Mouse (Mus musculus) midbrain, embryonic 11.5 days (tissue): ENCODE results near the gene Hcrtr1. TPM values are rescaled to one million over a fixed set of nuclear protein-coding genes. Genes with fewer than 3 reads are reported as not detected.
A peak's percentile ranks its signal among the peaks of the same experiment; 100 is the strongest.

Source experiments
- ATAC-seq: fragments of 200-750 bp; cut with Nextera tagmentation; 2 replicates; pipeline ENCODE4 v1.8.0; 2017; ENCODE audit warnings: moderate TSS enrichment, moderate library complexity; ENCODE audit not compliant: low FRiP score
- DNase-seq: peaks from one replicate; pipeline ENCODE4 v3.0.0; 2015; ENCODE audit warnings: low spot score; ENCODE audit errors: missing footprints
- H3K27ac ChIP-seq: fragments of 300-500 bp; sonication (generic); 2 replicates; pipeline ENCODE4 v1.5.1; 2014; ENCODE audit warnings: low read depth, low read length
- H3K27me3 ChIP-seq: fragments of 300-500 bp; sonication (generic); 2 replicates; pipeline ENCODE4 v1.6.1; 2014; ENCODE audit warnings: mild to moderate bottlenecking, low read length, moderate library complexity, mixed read lengths; ENCODE audit not compliant: control insufficient read depth, insufficient read depth
- H3K36me3 ChIP-seq: fragments of 300-500 bp; sonication (generic); 2 replicates; pipeline ENCODE4 v1.6.1; 2014; ENCODE audit warnings: mild to moderate bottlenecking, low read length, moderate library complexity, mixed read lengths; ENCODE audit not compliant: control insufficient read depth, insufficient read depth
- H3K4me1 ChIP-seq: fragments of 300-500 bp; sonication (generic); 2 replicates; pipeline ENCODE4 v1.6.1; 2014; ENCODE audit warnings: low read length; ENCODE audit not compliant: control insufficient read depth, insufficient read depth
- H3K4me2 ChIP-seq: fragments of 300-500 bp; sonication (generic); 2 replicates; pipeline ENCODE4 v1.6.1; 2014; ENCODE audit warnings: mild to moderate bottlenecking, moderate library complexity
- H3K4me3 ChIP-seq: fragments of 300-500 bp; sonication (generic); 2 replicates; pipeline ENCODE4 v1.5.1; 2014; ENCODE audit warnings: low read depth, low read length
- H3K9ac ChIP-seq: fragments of 300-500 bp; sonication (generic); 2 replicates; pipeline ENCODE4 v1.6.1; 2014; ENCODE audit warnings: low read length
- H3K9me3 ChIP-seq: fragments of 300-500 bp; sonication (generic); 2 replicates; pipeline ENCODE4 v1.6.1; 2016; ENCODE audit warnings: low read length; ENCODE audit not compliant: control insufficient read depth
- WGBS: fragments of 180-500 bp; shearing (Covaris S2); extraction: QIAGEN DNeasy Blood & Tissue Kit; methylation state at CpG from one replicate; pipeline ENCODE4 v1.1.7; 2014; 5-methylcytosine and 5-hydroxymethylcytosine counted together
- polyA plus RNA-seq: library from polyadenylated mRNA; unstranded; fragments of >200 nt; fragmentation: Nextera tagmentation; extraction: Ambion mirVana; gene quantifications from 2 replicates; pipeline ENCODE4 v1.2.1, GENCODE M21; 2014

Gene Hcrtr1
- polyA plus RNA-seq, 1 experiment from 2014 or later, result 0.18 TPM

- 9% methylated on average over 6 of the region's 6 CpGs for WGBS
- Histone ChIP-seq H3K9ac (no peak within 1 kb of the TSS), H3K4me3 (no peak within 1 kb of the TSS), H3K9me3 (no peaks in the 10 kb centered on the region), H3K4me1 (no peaks in the 10 kb centered on the region), H3K4me2 (no peak within 1 kb of the TSS), H3K36me3 (no peaks in the 10 kb centered on the region), H3K27ac (no peak within 1 kb of the TSS), H3K27me3 (no peaks in the 10 kb centered on the region; the same call in 1 of the 2 replicates)
- no peak for ATAC-seq
- no peak for DNase-seq
These were observed 37.0 kb downstream of the Hcrtr1 start, which contains the start of gene Pef1 for GRCm38 (mm10) chr4:130102111-130102651. Pef1 (plus strand) TSS chr4:130102558.

- no peak overlapping the region for H3K4me3 ChIP-seq
- no peaks in the 10 kb centered on the region for H3K36me3 ChIP-seq
- DNase-seq (no peak), ATAC-seq (no peak)
- no peak overlapping the region for H3K27ac ChIP-seq
- H3K9ac ChIP-seq, result no peak overlapping the region
- H3K27me3 ChIP-seq, result no peaks in the 10 kb centered on the region; the same call in 1 of the 2 replicates
- 31% methylated on average over 8 of the region's 8 CpGs for WGBS
- no peak overlapping the region for H3K4me2 ChIP-seq
- H3K9me3 ChIP-seq, result no peaks in the 10 kb centered on the region
- peaks cover 2% of the 10 kb centered on the region; the same call in 1 of the 2 replicates for H3K4me1 ChIP-seq
These were observed 38.0 kb downstream of the Hcrtr1 start for GRCm38 (mm10) chr4:130101183-130101582.

- DNase-seq (no peak), ATAC-seq (no peak)
- Histone ChIP-seq H3K4me2 (no peak overlapping the region), H3K36me3 (no peaks in the 10 kb centered on the region), H3K27me3 (no peaks in the 10 kb centered on the region; the same call in 1 of the 2 replicates), H3K27ac (no peak overlapping the region), H3K9ac (no peak overlapping the region), H3K4me3 (no peak overlapping the region), H3K9me3 (no peaks in the 10 kb centered on the region), H3K4me1 (peaks cover 9% of the 10 kb centered on the region)
- 34% methylated on average over 3 of the region's 3 CpGs for WGBS
These were observed 44.0 kb downstream of the Hcrtr1 start for GRCm38 (mm10) chr4:130095137-130095536.

GRCm38 (mm10) chr4:130087293-130087692, 51.9 kb downstream of the Hcrtr1 start:
- H3K36me3 ChIP-seq, result no peaks in the 10 kb centered on the region
- H3K27ac ChIP-seq, result no peak overlapping the region
- DNase-seq (peak; percentile 100), ATAC-seq (peak; percentile 67; the same call in 1 of the 2 replicates)
- H3K4me2 ChIP-seq, result no peak overlapping the region
- H3K4me3 ChIP-seq, result no peak overlapping the region
- H3K27me3 ChIP-seq, result peaks cover 3% of the 10 kb centered on the region
- no peaks in the 10 kb centered on the region for H3K4me1 ChIP-seq
- 9% methylated on average over 7 of the region's 7 CpGs for WGBS
- no peak overlapping the region for H3K9ac ChIP-seq
- no peaks in the 10 kb centered on the region for H3K9me3 ChIP-seq

- H3K4me2 ChIP-seq, result no peak overlapping the region
- H3K4me1 ChIP-seq, result no peaks in the 10 kb centered on the region
- H3K36me3 ChIP-seq, result no peaks in the 10 kb centered on the region
- no peak overlapping the region for H3K27ac ChIP-seq
- no peaks in the 10 kb centered on the region for H3K9me3 ChIP-seq
- no peak for DNase-seq
- H3K4me3 ChIP-seq, result no peak overlapping the region
- peaks cover 3% of the 10 kb centered on the region for H3K27me3 ChIP-seq
- no peak for ATAC-seq
- H3K9ac ChIP-seq, result no peak overlapping the region
- 71% methylated on average over 12 of the region's 12 CpGs for WGBS
These were observed 53.8 kb downstream of the Hcrtr1 start for GRCm38 (mm10) chr4:130085246-130085820.

GRCm38 (mm10) chr4:130084331-130084945, 54.7 kb downstream of the Hcrtr1 start:
- peaks cover 3% of the 10 kb centered on the region for H3K27me3 ChIP-seq
- WGBS, result 47% methylated on average over 7 of the region's 7 CpGs
- H3K36me3 ChIP-seq, result no peaks in the 10 kb centered on the region
- no peak overlapping the region for H3K4me3 ChIP-seq
- H3K27ac ChIP-seq, result no peak overlapping the region
- DNase-seq (no peak), ATAC-seq (no peak)
- H3K4me1 ChIP-seq, result no peaks in the 10 kb centered on the region
- H3K9me3 ChIP-seq, result no peaks in the 10 kb centered on the region
- H3K4me2 ChIP-seq, result no peak overlapping the region
- H3K9ac ChIP-seq, result no peak overlapping the region

- no peaks in the 10 kb centered on the region for H3K4me1 ChIP-seq
- WGBS, result 66% methylated on average over 9 of the region's 9 CpGs
- no peaks in the 10 kb centered on the region for H3K27me3 ChIP-seq
These were observed 56.9 kb downstream of the Hcrtr1 start for GRCm38 (mm10) chr4:130082211-130082610.

GRCm38 (mm10) chr4:130081345-130082190, 57.6 kb downstream of the Hcrtr1 start:
- Histone ChIP-seq H3K4me2 (no peak overlapping the region), H3K9ac (no peak overlapping the region), H3K27ac (no peak overlapping the region), H3K4me1 (no peaks in the 10 kb centered on the region), H3K4me3 (no peak overlapping the region), H3K36me3 (no peaks in the 10 kb centered on the region), H3K9me3 (no peaks in the 10 kb centered on the region), H3K27me3 (no peaks in the 10 kb centered on the region)
- 82% methylated on average over 19 of the region's 19 CpGs for WGBS
- no peak for ATAC-seq
- no peak for DNase-seq

More at GRCm38 (mm10) chr4:130082211-130082610, 56.9 kb downstream of the Hcrtr1 start:
- no peak for DNase-seq
- ATAC-seq, result no peak
- Histone ChIP-seq H3K4me3 (no peak overlapping the region), H3K9me3 (no peaks in the 10 kb centered on the region), H3K4me2 (no peak overlapping the region), H3K9ac (no peak overlapping the region), H3K36me3 (no peaks in the 10 kb centered on the region), H3K27ac (no peak overlapping the region)
